Comparison of ENCODE assay signal across 20 mouse cellular contexts in the genomic region with DNA sequence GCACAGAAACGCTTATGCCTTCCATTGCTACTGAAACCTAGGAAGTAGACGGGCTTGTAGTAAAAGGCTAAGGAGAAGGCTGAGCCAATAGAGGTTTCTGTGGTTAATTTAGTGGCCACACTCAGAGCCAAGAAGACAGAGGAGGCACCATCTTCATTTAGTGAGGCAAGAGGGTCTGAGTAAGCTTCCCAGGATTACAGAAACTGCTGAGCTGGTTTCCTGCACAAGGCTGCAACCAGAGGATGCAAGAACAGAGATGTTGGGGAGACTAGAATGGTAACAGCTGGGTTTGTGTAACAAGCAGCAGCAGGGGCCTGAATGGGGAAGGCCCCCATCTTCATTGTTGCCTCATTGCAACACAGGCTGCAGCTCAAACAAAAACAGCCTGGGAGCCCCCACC. TPM values are rescaled to one million over a fixed set of nuclear protein-coding genes. Genes with fewer than 3 reads are reported as not detected.
DNase-seq lines count a peak whose midpoint lies in the region; ATAC-seq lines count a peak whose summit lies in the region.
"Had no signal": no experiment of that assay in that cellular context is flagged by ENCODE, and none has a peak within 500 bp of the region (broad histone marks: within the 10 kb centered on the region; RNA-seq: fewer than 3 reads in every experiment).

No protein-coding gene starts in this region.

- H3K4me3 ChIP-seq in forebrain, embryonic 10.5 days, result peak overlapping the region; percentile 78; the same call in 1 of the 2 replicates
- no peak overlapping the region for H3K4me3 ChIP-seq in forebrain, embryonic 11.5 days (ENCODE audit: low read depth, low read length)
- H3K4me3 ChIP-seq in hindbrain, embryonic 13.5 days, result peak overlapping the region; percentile 85
- peak overlapping the region; percentile 67 for H3K4me3 ChIP-seq in midbrain, embryonic 11.5 days (ENCODE audit: low read depth, low read length)
- peak overlapping the region; percentile 74 for H3K4me3 ChIP-seq in neural tube, embryonic 14.5 days (ENCODE audit: low read depth, low read length)
- H3K4me3 ChIP-seq: heart, embryonic 10.5 days had no signal

- H3K36me3 ChIP-seq in forebrain, embryonic 10.5 days (replicated peaks), result peaks cover 1% of the 10 kb centered on the region; the same call in 1 of the 2 replicates
- no peaks in the 10 kb centered on the region for H3K36me3 ChIP-seq in forebrain, embryonic 11.5 days (ENCODE audit: control insufficient read depth, insufficient read depth, low read length)
- peaks cover 5% of the 10 kb centered on the region; the same call in 1 of the 2 replicates for H3K36me3 ChIP-seq in hindbrain, embryonic 13.5 days
- no peaks in the 10 kb centered on the region for H3K36me3 ChIP-seq in midbrain, embryonic 11.5 days (ENCODE audit: control insufficient read depth, insufficient read depth, low read length)
- no peaks in the 10 kb centered on the region for H3K36me3 ChIP-seq in neural tube, embryonic 14.5 days (ENCODE audit: control insufficient read depth, insufficient read depth, low read length)
- H3K36me3 ChIP-seq: heart, embryonic 10.5 days had no signal

- H3K4me2 ChIP-seq in forebrain, embryonic 11.5 days (ENCODE audit: low read depth, low read length, severe bottlenecking), result no peak overlapping the region
- H3K4me2 ChIP-seq in hindbrain, embryonic 13.5 days, result peak overlapping the region; percentile 71
- H3K4me2 ChIP-seq in midbrain, embryonic 11.5 days, result peak overlapping the region; percentile 79
- H3K4me2 ChIP-seq in neural tube, embryonic 14.5 days (ENCODE audit: low read depth, low read length), result peak overlapping the region; percentile 88

- 0 out of 2 replicates have a peak, but pooled peaks cover 2% of the 10 kb centered on the region for H3K9me3 ChIP-seq in forebrain, embryonic 10.5 days
- H3K9me3 ChIP-seq in forebrain, embryonic 11.5 days (ENCODE audit: control insufficient read depth, low read length), result no peaks in the 10 kb centered on the region
- no peaks in the 10 kb centered on the region for H3K9me3 ChIP-seq in hindbrain, embryonic 13.5 days
- H3K9me3 ChIP-seq in midbrain, embryonic 11.5 days (ENCODE audit: control insufficient read depth, low read length), result no peaks in the 10 kb centered on the region
- no peaks in the 10 kb centered on the region for H3K9me3 ChIP-seq in neural tube, embryonic 14.5 days (ENCODE audit: control insufficient read depth, low read length)
- H3K9me3 ChIP-seq: heart, embryonic 10.5 days had no signal

- H3K9ac ChIP-seq in forebrain, embryonic 11.5 days (ENCODE audit: low read length), result no peak overlapping the region
- H3K9ac ChIP-seq in hindbrain, embryonic 13.5 days, result peak overlapping the region; percentile 99
- peak overlapping the region; percentile 54 for H3K9ac ChIP-seq in midbrain, embryonic 11.5 days (ENCODE audit: low read length)
- H3K9ac ChIP-seq in neural tube, embryonic 14.5 days (replicated peaks; ENCODE audit: low read depth, low read length), result peak overlapping the region; percentile 99; the same call in 1 of the 2 replicates

- no peak for ATAC-seq in forebrain, embryonic 11.5 days (replicated peaks; ENCODE audit: low FRiP score)
- no peak for ATAC-seq in hindbrain, embryonic 13.5 days (ENCODE audit: low FRiP score)
- ATAC-seq in midbrain, embryonic 11.5 days (ENCODE audit: low FRiP score), result no peak
- no peak for ATAC-seq in neural tube, embryonic 14.5 days (ENCODE audit: low read depth)
- no peak for ATAC-seq in erythroblast, adult 5-6 weeks (replicated peaks; ENCODE audit: low FRiP score, poor library complexity, severe bottlenecking)
- ATAC-seq: intestine, embryonic 16.5 days had no signal

- H3K4me1 ChIP-seq in forebrain, embryonic 10.5 days, result peaks cover 48% of the 10 kb centered on the region
- peaks cover 6% of the 10 kb centered on the region; the same call in 1 of the 2 replicates for H3K4me1 ChIP-seq in forebrain, embryonic 11.5 days (replicated peaks; ENCODE audit: control insufficient read depth, insufficient read depth, low read length)
- peaks cover 85% of the 10 kb centered on the region for H3K4me1 ChIP-seq in hindbrain, embryonic 13.5 days (replicated peaks)
- peaks cover 24% of the 10 kb centered on the region for H3K4me1 ChIP-seq in midbrain, embryonic 11.5 days (ENCODE audit: control insufficient read depth, insufficient read depth, low read length)
- H3K4me1 ChIP-seq in neural tube, embryonic 14.5 days (ENCODE audit: control insufficient read depth, insufficient read depth, low read length), result peaks cover 11% of the 10 kb centered on the region

- peaks cover 62% of the 10 kb centered on the region for H3K27me3 ChIP-seq in forebrain, embryonic 10.5 days (ENCODE audit: poor library complexity, severe bottlenecking)
- peaks cover 5% of the 10 kb centered on the region; the same call in 1 of the 2 replicates for H3K27me3 ChIP-seq in forebrain, embryonic 11.5 days (ENCODE audit: control insufficient read depth, insufficient read depth, low read length)
- 0 out of 2 replicates have a peak, but pooled peaks cover 6% of the 10 kb centered on the region for H3K27me3 ChIP-seq in hindbrain, embryonic 13.5 days
- H3K27me3 ChIP-seq in midbrain, embryonic 11.5 days (ENCODE audit: control insufficient read depth, insufficient read depth, low read length), result peaks cover 10% of the 10 kb centered on the region; the same call in 1 of the 2 replicates
- H3K27me3 ChIP-seq in neural tube, embryonic 14.5 days (ENCODE audit: control insufficient read depth, insufficient read depth, low read length), result no peaks in the 10 kb centered on the region

- H3K27ac ChIP-seq in forebrain, embryonic 10.5 days, result no peak overlapping the region
- no peak overlapping the region for H3K27ac ChIP-seq in forebrain, embryonic 11.5 days (ENCODE audit: low read depth, low read length)
- H3K27ac ChIP-seq in hindbrain, embryonic 13.5 days, result peak overlapping the region; percentile 99
- no peak overlapping the region for H3K27ac ChIP-seq in midbrain, embryonic 11.5 days (ENCODE audit: low read depth, low read length)
- no peak overlapping the region for H3K27ac ChIP-seq in neural tube, embryonic 14.5 days (ENCODE audit: low read depth, low read length)
- H3K27ac ChIP-seq: heart, embryonic 10.5 days; macrophage had no signal

- WGBS in forebrain, embryonic 10.5 days, result 77% methylated on average over 2 of the region's 2 CpGs
- WGBS in forebrain, embryonic 11.5 days, result 75% methylated on average over 2 of the region's 2 CpGs
- WGBS in hindbrain, embryonic 13.5 days, result 65% methylated on average over 2 of the region's 2 CpGs
- 82% methylated on average over 2 of the region's 2 CpGs for WGBS in midbrain, embryonic 11.5 days
- WGBS in neural tube, embryonic 14.5 days, result 64% methylated on average over 2 of the region's 2 CpGs

- DNase-seq in forebrain, embryonic 10.5 days (ENCODE audit: extremely low spot score, low spot score), result no peak
- no peak for DNase-seq in forebrain, embryonic 11.5 days (ENCODE audit: low spot score)
- no peak for DNase-seq in midbrain, embryonic 11.5 days (ENCODE audit: low spot score, missing footprints)
- DNase-seq in cerebellum, postnatal 10 days, result no peak
- DNase-seq in right cerebral cortex, postnatal 14 days, result no peak
- DNase-seq: cerebellum, postnatal 25 days; gastrocnemius, postnatal 10 days; heart, postnatal 14 days; kidney, postnatal 14 days; liver; lung, adult 18-20 months; right cerebral cortex, adult 18-20 months; thymus, postnatal 4 days had no signal

RNA-seq across cellular contexts. Expression of gene Mad2l2, which starts 1.5 kb away (rescaled TPM):
- polyA plus RNA-seq in forebrain, embryonic 10.5 days (2016; fragmentation: Nextera tagmentation; extraction: Ambion mirVana), result 61.8 and 64.5 TPM in 2 replicates
- polyA plus RNA-seq in forebrain, embryonic 11.5 days (2014; fragmentation: Nextera tagmentation; extraction: Ambion mirVana), result 68.5 and 75.0 TPM in 2 replicates
- 118 and 127 TPM in 2 replicates for polyA plus RNA-seq in hindbrain, embryonic 13.5 days (2015; fragmentation: Nextera tagmentation; extraction: Ambion mirVana)
- 82.7 and 83.6 TPM in 2 replicates for polyA plus RNA-seq in midbrain, embryonic 11.5 days (2014; fragmentation: Nextera tagmentation; extraction: Ambion mirVana)
- polyA plus RNA-seq in neural tube, embryonic 14.5 days (2014; fragmentation: Nextera tagmentation; extraction: Ambion mirVana), result 114 and 127 TPM in 2 replicates
- 7.3 and 8.6 TPM in 2 replicates for total RNA-seq in erythroblast, adult 5-6 weeks (2015; ENCODE audit: low replicate concordance)
- 3.4 and 7.1 TPM in 2 replicates for total RNA-seq in erythroblast, adult 5-6 weeks (2017; ENCODE audit: low replicate concordance)

RNA-seq across cellular contexts. Expression of gene Draxin, which starts 1.8 kb away (rescaled TPM):
- polyA plus RNA-seq in forebrain, embryonic 10.5 days (2016; fragmentation: Nextera tagmentation; extraction: Ambion mirVana), result 1.6 and 2.2 TPM in 2 replicates
- 3.8 and 5.0 TPM in 2 replicates for polyA plus RNA-seq in forebrain, embryonic 11.5 days (2014; fragmentation: Nextera tagmentation; extraction: Ambion mirVana)
- 17.2 and 20.9 TPM in 2 replicates for polyA plus RNA-seq in hindbrain, embryonic 13.5 days (2015; fragmentation: Nextera tagmentation; extraction: Ambion mirVana)
- polyA plus RNA-seq in midbrain, embryonic 11.5 days (2014; fragmentation: Nextera tagmentation; extraction: Ambion mirVana), result 11.5 and 12.7 TPM in 2 replicates
- 13.2 and 13.8 TPM in 2 replicates for polyA plus RNA-seq in neural tube, embryonic 14.5 days (2014; fragmentation: Nextera tagmentation; extraction: Ambion mirVana)
- 0.42 TPM in 1 of 2 replicates, not detected in the other for total RNA-seq in erythroblast, adult 5-6 weeks (2015; ENCODE audit: low replicate concordance)
- 0.84 TPM in 1 of 2 replicates, not detected in the other for total RNA-seq in erythroblast, adult 5-6 weeks (2017; ENCODE audit: low replicate concordance)
- polyA plus RNA-seq: macrophage had no signal

RNA-seq across cellular contexts. Expression of gene Fbxo6, which starts 23.3 kb away (rescaled TPM):
- polyA plus RNA-seq in forebrain, embryonic 10.5 days (2016; fragmentation: Nextera tagmentation; extraction: Ambion mirVana), result 8.4 and 10.4 TPM in 2 replicates
- 10.2 and 13.6 TPM in 2 replicates for polyA plus RNA-seq in forebrain, embryonic 11.5 days (2014; fragmentation: Nextera tagmentation; extraction: Ambion mirVana)
- 15.7 and 16.0 TPM in 2 replicates for polyA plus RNA-seq in hindbrain, embryonic 13.5 days (2015; fragmentation: Nextera tagmentation; extraction: Ambion mirVana)
- polyA plus RNA-seq in midbrain, embryonic 11.5 days (2014; fragmentation: Nextera tagmentation; extraction: Ambion mirVana), result 13.1 and 14.2 TPM in 2 replicates
- polyA plus RNA-seq in neural tube, embryonic 14.5 days (2014; fragmentation: Nextera tagmentation; extraction: Ambion mirVana), result 18.0 and 19.7 TPM in 2 replicates
- total RNA-seq in erythroblast, adult 5-6 weeks (2015; ENCODE audit: low replicate concordance), result 2.7 and 3.3 TPM in 2 replicates
- 1.3 and 2.8 TPM in 2 replicates for total RNA-seq in erythroblast, adult 5-6 weeks (2017; ENCODE audit: low replicate concordance)

RNA-seq across cellular contexts. Expression of gene Fbxo44, which starts 31.6 kb away (rescaled TPM):
- 33.4 and 34.4 TPM in 2 replicates for polyA plus RNA-seq in forebrain, embryonic 10.5 days (2016; fragmentation: Nextera tagmentation; extraction: Ambion mirVana)
- polyA plus RNA-seq in forebrain, embryonic 11.5 days (2014; fragmentation: Nextera tagmentation; extraction: Ambion mirVana), result 44.9 and 45.0 TPM in 2 replicates
- polyA plus RNA-seq in hindbrain, embryonic 13.5 days (2015; fragmentation: Nextera tagmentation; extraction: Ambion mirVana), result 91.2 and 98.2 TPM in 2 replicates
- polyA plus RNA-seq in midbrain, embryonic 11.5 days (2014; fragmentation: Nextera tagmentation; extraction: Ambion mirVana), result 65.3 and 71.4 TPM in 2 replicates
- polyA plus RNA-seq in neural tube, embryonic 14.5 days (2014; fragmentation: Nextera tagmentation; extraction: Ambion mirVana), result 99.4 and 116 TPM in 2 replicates
- not detected in 2 replicates for total RNA-seq in erythroblast, adult 5-6 weeks (2015; ENCODE audit: low replicate concordance)
- 0.43 TPM in 1 of 2 replicates, not detected in the other for total RNA-seq in erythroblast, adult 5-6 weeks (2017; ENCODE audit: low replicate concordance)

RNA-seq across cellular contexts. Expression of gene Fbxo2, which starts 31.7 kb away (rescaled TPM):
- 0.97 and 1.4 TPM in 2 replicates for polyA plus RNA-seq in forebrain, embryonic 10.5 days (2016; fragmentation: Nextera tagmentation; extraction: Ambion mirVana)
- 0.87 and 0.91 TPM in 2 replicates for polyA plus RNA-seq in forebrain, embryonic 11.5 days (2014; fragmentation: Nextera tagmentation; extraction: Ambion mirVana)
- polyA plus RNA-seq in hindbrain, embryonic 13.5 days (2015; fragmentation: Nextera tagmentation; extraction: Ambion mirVana), result 5.3 and 7.1 TPM in 2 replicates
- 0.58 and 1.1 TPM in 2 replicates for polyA plus RNA-seq in midbrain, embryonic 11.5 days (2014; fragmentation: Nextera tagmentation; extraction: Ambion mirVana)
- polyA plus RNA-seq in neural tube, embryonic 14.5 days (2014; fragmentation: Nextera tagmentation; extraction: Ambion mirVana), result 7.4 and 10.4 TPM in 2 replicates
- total RNA-seq in erythroblast, adult 5-6 weeks (2015; ENCODE audit: low replicate concordance), result not detected in 2 replicates
- total RNA-seq in erythroblast, adult 5-6 weeks (2017; ENCODE audit: low replicate concordance), result not detected in 2 replicates
- total RNA-seq: heart, postnatal 14 days; neutrophil, adult 5-6 weeks had no signal
- polyA plus RNA-seq: macrophage had no signal
